Mouse (Mus musculus): ENCODE results near the gene Aacs.

The Aacs gene

DNA sequence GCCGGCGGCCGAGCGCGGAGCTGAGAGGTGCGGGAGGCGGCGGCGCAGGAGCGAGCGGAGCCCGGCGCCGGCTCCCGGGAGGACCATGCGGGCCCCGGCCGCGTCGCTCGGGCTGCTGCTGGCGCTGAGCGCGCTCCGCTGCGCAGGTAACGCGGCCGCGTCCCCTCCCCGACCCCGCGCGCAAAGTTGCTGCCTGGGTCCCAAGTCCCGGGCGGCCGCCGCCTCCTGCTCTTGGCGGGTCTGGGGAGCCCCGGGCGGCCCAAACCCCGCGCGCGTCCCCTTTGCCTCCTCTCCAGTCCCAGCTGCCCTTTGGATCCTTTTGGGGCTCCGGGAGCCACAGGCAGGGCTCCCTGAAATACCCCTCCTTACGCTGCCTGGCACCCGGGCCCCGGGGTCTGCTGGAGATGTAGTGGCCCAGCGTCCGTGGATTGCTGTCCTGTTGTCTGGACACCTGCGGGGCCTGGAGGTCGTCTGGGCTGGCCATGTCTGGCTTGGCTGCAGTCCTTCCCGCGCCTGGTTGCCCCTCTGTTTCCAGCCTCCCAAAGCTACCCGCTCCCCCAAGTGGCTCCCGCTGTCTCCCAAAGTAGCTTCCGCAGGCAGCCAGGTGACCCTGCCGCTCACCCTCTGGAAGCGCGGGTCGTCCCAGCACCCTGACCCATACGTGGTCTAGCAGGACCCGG, 57.1 kb downstream of the Aacs start:
- intact Hi-C loops (cut with DNase I), result no loop called here

DNA sequence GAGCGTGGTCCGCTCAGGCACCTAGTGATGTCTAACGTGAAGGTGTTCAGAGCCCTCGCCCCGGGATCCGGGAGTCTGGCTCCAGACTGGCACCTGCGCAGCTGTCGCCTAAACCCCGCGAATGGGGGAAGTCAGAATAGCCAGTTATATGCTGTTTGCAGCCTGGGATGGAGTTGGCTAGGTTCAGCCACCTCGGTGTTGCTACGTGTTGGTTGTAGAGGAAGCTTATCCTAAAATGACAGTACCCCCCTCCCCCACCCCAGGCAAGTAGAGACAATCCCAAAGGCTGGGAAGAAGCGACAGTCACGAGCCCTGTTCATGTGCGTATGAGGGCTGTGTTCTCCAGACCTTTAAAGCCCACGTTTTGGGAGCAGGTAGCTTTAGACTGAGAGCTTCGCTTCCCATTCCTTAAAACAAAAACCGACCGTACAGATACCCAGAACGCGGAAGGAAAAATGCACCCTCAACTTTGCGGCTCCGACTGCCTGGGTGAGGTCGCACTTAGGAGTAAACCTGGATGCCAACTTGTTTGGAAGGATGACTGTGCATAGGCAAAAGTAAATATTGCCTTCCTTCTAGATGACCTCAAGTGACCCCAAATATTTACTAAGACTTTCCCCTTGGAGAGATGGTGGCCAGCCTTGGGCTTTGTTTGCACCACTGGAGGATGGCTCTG, 57.7 kb downstream of the Aacs start:
- intact Hi-C loops (cut with DNase I), result no loop called here

DNA sequence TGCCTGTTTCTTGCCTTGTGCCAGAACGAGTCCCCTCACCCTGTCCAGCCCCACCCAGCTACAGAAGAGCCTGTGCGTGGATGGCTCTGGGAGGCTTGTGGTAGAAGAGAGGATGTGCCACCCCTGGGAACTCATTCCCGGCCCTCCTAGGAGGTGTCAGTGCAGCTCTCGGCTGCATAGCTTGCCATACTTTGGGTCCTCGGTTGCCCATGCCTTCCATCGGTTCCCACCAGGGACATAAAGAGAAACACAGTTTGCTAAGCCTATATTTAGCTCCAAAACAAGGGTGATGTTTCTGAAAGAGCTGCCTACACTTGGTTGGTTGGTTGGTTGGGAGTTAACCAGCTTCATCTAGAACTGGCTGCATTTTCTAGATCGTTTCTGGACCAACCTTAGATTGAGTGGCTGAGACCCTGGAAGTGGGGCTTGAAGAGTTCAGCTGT, 58.6 kb downstream of the Aacs start:
- intact Hi-C loops (cut with DNase I), result no loop called here

DNA sequence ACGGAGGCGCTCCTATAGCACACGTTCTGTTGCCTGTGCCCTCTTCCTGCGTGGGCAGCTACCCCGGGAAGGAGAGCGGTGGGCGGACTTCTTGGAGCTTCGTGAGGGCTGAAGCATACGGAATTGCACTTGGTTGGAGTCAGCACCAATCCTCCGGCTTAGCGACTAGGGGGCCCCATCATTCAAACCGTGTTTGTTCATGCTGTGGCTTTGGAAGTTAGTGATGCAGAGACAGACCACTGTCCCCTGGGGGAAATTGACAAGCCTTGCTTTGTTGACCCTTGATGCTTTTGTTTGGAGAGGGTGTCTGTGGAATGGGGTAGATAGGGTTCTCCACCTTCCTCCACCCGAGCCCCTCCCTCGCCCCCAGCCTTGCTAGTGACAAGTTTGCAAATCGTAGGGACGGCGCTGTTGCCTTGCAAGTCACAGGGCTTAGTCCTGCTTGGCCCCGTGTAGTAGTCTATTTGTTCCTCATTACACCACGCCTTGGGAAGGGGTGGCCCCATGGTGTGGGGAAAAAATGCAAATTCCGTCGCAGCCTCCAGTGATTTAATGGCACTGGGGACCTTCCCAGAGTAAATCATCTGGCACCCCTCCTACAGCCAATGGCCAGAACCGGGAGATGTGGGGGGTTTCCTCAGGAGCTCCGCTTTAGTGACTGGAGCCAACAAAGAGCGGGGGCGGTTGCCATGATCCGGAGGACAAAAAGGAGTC, 59.2 kb downstream of the Aacs start:
- intact Hi-C loops (cut with DNase I), result no loop called here

DNA sequence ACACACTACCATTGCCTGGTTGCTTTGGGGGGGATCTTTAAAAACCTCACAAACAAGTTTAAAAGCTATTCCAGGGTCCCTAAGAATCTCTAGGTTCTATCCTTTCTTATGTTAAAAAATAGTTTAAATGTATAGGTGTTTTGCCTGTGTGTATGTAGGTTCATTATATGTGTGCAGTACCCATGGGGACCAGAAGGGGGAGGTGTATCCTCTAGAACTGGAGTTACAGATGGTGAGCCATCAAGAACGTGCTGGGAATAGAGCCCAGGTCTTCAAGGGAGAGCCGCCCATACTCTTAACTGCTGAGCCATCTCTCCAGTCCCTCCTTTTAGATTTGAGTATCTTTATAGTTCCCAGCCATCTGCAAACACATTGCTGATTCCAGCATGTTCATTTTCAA, 69.5 kb downstream of the Aacs start:
- intact Hi-C loops (cut with DNase I), result no loop called here

DNA sequence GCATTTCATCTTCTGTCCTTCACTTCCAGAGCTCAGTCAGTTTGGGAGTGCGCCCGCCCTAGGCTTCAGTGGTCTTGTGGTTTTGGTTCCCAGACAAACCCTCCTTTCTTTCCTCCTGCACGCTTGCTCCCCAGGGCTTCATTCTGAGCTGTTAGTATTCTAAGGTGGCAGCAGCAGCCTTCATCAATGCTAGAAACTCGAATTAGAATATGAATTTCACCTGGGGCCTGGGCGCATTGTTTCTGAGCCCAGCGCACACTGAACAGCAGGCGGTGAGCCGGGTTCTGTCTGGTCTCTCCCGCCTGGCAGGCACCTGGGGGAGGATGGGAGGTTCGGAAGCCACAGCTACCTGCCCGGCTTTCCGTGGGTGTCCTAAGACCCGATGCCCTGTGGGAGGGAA, 70.7 kb downstream of the Aacs start:
- intact Hi-C loops (cut with DNase I), result no loop called here

DNA sequence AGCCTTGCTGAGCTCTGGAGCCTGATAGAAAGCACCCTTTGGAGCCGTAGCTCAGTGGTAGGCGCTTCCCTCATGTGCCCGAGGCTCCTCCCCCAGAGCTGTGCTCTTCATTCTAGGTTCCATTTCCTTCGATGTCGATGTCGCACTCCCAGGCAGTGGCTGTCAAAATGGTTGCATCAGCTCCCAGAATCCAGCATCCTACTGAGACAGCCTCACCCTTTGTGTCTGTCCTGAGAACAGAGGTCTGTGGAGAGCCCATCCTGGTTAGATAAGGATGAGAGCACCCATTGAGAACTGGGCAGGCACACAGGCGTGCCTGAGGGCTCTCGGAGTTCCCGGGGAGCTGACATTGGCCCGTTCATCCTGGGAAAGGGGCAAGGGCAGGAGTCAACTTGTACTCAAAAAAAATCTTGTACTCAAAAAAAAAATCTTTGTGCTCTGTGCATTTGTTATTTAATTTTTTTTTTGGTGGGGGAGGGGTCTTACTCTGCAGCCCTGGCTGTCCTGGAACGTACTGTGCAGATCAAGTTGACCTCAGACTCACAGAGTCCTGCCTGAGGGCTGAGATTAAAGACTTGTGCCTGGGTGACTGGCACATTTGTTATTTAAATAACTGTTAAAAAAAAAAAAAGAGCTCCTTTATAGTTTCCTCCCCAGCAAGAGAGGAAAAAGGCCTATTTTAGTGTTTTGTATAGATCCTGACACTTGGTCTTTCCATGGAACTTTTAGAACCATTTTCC, 74.3 kb downstream of the Aacs start:
- intact Hi-C loops (cut with DNase I), result no loop called here

DNA sequence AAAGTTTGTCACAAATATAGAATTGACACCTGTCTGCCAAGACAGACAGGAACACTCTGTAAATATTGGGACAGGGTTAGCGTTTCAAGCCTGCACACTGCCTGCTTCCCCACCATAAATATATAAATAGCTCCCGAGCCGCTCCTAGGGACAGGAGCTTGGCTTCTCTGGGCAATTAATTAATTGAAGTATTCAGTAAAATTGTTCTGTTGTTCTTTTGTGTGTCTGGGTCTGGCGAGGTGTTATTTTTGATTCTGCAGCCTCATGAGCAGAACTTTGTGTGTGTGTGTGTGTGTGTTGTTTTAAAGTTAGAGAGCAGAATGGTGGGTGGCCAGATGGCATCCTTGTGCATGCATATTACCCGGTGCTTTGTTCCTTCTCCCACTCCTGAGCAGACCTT, 80.1 kb downstream of the Aacs start:
- intact Hi-C loops (cut with DNase I), result no loop called here

DNA sequence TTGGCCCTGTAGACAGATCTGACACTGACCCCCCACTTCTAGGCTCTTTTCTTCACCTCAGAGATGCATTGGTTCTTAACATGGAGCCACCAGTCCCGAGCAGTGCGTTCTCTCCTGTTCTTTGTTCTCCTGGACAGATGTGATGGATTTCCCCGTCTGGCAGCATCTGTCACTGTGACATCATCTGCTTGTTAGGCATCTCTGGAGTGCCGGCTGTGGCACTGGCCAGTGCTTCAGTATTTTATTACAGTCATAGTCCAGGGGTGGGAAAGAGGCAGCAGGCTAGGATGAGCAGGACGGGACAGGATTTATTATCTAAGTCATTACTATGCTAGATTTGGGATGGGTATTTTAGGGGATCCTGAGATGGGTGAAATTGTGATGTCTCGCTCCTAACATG, 87.9 kb downstream of the Aacs start:
- intact Hi-C loops (cut with DNase I), result no loop called here

DNA sequence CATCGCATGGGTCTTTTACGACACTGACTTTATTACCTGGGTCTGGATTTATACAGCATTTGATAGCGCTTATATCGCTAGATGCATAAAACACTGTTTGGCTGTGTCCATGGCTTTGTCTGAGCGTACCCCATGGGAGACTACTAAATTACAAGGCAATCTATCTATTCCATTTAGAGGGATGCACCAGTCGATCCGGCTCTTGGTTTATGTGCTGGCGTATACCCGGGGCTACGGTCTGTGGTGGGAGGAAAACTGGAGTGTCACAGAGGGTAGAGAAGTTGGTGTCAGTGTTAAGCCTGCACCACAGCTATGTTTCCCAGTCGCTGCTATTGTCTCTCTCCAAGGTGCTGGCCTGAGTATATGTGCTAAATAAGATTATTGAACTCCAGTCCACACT, 90.1 kb downstream of the Aacs start:
- intact Hi-C loops (cut with DNase I), result no loop called here

Small RNA genes within 50 kb of the gene (microRNA-seq; reads per million reads assigned to microRNA genes)
- 0 reads per million in 2 experiments for gene Gm27551
